Mouse (Mus musculus): ENCODE measurements around the gene Mroh7. TPM values are rescaled to one million over a fixed set of nuclear protein-coding genes. Genes with fewer than 3 reads are reported as not detected.
A peak's percentile ranks its signal among the peaks of the same experiment; 100 is the strongest.

Gene Mroh7
- total RNA-seq, 2 experiments from 2014 or later, result 1.5 to 1.7 TPM

DNA sequence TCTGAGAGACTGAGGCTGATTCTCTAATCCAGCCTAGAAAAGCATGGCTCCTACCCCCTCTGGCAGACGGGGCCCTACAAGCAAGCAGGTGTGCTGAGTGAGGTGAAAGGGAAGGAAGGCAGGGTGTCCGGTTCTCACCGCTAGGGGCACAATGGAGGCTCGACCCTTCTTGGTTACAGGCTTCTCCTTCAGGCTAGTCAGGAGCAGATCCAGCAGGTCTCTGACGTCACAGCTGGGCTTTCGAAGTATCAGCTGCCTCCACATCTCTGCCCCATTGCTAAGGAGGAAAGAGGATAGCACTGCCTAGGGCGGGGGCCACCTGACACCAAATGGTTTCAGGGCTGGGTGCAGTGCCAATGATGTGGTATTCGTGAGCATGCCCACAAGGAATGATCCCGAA lies 30.7 kb downstream of the Mroh7 start:
- DNase-seq (ENCODE audit: low spot score in 2 of 2), result no peak

- DNase-seq (ENCODE audit: low spot score in 2 of 2), result no peak
Measured at GRCm38 (mm10) chr4:106693841-106694430, 36.8 kb downstream of the Mroh7 start.

DNA sequence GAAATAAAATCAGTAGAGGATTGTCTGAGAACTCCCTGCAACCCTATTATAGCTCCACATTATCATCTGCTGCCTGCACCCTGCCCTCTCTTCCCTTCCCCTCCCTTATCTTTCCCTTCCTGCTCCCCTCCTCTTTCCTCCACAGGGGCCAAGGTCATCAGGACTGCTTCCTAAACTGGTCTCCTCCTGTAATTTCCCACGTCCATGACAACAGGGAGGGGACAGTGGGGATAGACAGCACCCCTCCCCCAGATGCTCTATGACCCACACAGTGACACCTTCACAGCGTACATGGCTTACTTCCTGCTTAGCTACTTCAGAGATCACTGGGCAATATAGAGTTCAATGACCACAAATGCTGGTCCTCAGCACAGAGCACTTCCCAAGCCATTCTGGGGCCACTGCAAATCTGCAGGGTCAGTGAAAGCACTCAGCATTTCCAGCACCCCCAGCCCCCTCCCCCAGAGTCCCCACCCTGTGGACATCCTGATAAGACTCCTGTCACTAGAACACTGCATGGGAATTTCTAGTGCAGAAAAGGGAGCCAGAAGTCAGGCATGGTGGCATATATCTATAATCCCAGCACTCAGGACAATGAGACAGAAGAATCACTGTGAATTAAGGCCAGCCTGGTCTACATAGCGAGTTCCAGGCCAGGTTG lies 42.0 kb downstream of the Mroh7 start:
- DNase-seq (ENCODE audit: low spot score in 2 of 2), result no peak

- DNase-seq (ENCODE audit: low spot score in 2 of 2), result no peak
Measured at GRCm38 (mm10) chr4:106680955-106681354, 49.8 kb downstream of the Mroh7 start.

- no peak for DNase-seq (ENCODE audit: low spot score in 2 of 2)
Measured at GRCm38 (mm10) chr4:106679152-106679551, 51.6 kb downstream of the Mroh7 start.

DNA sequence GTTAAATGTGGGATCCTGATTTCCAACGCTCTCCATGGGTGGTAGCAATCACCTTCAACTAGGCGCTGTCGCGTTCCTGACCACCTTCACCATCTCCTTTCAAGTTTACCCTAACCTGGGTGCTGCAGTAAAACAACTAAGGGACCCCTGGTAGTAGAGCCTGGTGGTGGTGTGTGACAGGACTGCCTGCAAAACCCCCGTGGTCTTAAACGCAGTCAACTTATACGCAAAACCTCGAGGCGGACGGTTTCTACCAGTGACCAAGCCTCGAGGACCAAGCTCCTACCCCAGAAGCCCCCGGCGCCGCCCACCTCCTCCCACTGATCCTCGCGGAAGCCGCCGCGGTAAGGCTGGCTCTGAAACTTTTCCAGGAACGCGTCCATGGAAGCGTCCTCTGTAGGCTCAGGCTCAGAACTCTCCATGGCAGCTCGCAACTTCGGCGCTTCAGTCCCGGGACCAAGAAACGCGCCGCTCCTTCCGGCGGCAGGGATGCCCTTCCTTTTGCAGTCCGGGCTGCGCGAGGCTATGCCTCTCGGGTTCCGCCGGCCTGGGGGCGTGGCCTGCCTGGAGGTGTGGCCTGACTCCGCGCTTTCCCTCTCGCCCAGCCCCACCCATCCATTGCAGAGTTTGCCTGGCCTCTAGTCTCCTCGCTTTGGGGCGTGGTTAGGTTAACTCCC lies 52.1 kb downstream of the Mroh7 start, which contains the start of gene Ttc4:
TSS of gene Ttc4 (minus strand) at position 503 of the 677 bp plus-strand sequence.
- DNase-seq (ENCODE audit: low spot score in 2 of 2), result peak; percentile 87 to 90

DNA sequence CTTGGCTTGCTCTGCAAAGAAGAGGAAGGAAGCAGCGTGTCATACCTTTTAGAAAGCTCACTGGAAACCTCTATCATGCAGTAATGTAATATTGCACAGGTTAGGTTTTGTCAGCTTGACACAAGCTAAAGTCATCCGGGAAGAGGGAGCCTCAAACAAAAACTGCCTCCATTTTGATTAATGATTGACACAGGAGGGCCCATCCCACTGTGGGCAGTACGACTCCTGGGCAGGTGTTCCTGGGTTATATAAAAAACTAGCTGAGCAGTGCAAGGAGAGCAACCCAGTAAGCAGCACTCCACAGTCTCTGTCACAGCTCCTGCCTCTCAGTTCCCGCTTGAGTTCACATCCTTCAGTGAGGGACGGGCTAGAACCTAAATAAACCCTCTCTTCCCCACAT lies 54.0 kb downstream of the Mroh7 start:
- no peak for DNase-seq (ENCODE audit: low spot score in 2 of 2)

DNA sequence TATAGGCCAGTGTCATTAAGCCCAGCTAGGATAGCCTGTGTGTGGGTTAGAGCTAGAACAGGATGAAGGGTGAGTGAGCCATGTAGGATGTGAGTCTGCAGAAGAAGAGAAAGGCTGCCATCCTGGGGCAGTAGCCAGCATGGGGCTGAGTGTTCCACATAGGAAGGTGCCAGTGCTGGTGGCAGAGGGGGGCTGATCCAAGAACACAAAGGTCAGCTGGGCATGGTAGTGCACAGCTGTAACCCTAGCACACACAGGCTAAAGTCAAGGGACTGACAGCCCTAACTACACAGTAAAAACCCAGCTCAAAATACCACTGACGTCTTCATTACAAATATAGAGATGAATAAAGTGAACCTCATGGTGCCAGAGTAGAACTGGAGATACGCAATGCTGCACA lies 64.2 kb downstream of the Mroh7 start:
- DNase-seq (ENCODE audit: low spot score in 2 of 2), result no peak

- DNase-seq (ENCODE audit: low spot score in 2 of 2), result no peak
Measured at GRCm38 (mm10) chr4:106665673-106666072, 65.1 kb downstream of the Mroh7 start.

GRCm38 (mm10) chr4:106665269-106665668 lies 65.5 kb downstream of the Mroh7 start:
- no peak for DNase-seq (ENCODE audit: low spot score in 2 of 2)

DNA sequence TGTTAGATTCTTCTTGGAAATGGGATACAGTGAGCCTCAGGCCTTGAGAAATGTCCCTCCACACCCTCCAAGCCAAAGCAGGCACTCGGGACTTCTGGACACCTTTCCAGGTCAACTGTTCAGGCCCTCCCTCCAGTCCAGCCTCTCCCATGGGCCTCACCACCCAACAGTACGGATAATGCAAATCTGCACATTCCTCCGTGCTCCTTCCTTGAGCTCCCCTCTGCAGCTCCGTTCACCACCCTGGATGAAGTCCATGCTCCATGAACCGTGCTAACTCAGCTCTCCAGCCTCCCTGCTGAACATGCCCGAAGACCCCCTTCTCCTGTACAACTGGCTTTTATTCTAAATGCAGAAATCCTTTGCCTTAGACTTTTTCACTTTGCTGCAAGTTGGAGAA lies 66.0 kb downstream of the Mroh7 start:
- DNase-seq (ENCODE audit: low spot score in 2 of 2), result no peak

DNA sequence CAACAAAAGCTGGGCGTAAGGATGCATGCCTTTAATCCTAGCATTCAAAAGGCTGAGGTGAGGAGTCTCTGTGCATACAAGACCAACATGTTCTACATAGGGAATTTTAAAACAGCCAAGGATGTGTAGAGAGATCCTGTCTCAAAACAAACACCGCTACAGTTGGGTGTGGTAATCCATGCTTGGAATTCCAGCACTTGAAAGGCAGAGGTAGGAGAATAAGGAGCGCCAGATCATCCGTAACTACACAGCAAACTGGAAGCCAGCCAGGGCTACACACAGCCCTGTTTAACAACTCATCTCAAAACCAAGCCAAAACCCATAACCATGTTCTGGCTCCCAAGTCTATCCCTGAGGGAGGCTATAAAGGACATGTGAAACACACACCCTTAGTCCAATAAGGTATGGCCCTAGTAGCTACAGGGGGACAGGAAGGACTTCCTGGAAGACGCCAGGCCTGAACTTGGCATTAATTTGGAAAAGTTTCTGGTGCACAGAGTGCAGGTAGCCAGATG lies 66.7 kb downstream of the Mroh7 start:
- no peak for DNase-seq (ENCODE audit: low spot score in 2 of 2)

GRCm38 (mm10) chr4:106655681-106656080 lies 75.0 kb downstream of the Mroh7 start:
- DNase-seq (ENCODE audit: low spot score in 2 of 2), result no peak

GRCm38 (mm10) chr4:106653051-106653450 lies 77.7 kb downstream of the Mroh7 start:
- no peak for DNase-seq (ENCODE audit: low spot score in 2 of 2)

GRCm38 (mm10) chr4:106652546-106652945 lies 78.2 kb downstream of the Mroh7 start:
- no peak for DNase-seq (ENCODE audit: low spot score in 2 of 2)

DNA sequence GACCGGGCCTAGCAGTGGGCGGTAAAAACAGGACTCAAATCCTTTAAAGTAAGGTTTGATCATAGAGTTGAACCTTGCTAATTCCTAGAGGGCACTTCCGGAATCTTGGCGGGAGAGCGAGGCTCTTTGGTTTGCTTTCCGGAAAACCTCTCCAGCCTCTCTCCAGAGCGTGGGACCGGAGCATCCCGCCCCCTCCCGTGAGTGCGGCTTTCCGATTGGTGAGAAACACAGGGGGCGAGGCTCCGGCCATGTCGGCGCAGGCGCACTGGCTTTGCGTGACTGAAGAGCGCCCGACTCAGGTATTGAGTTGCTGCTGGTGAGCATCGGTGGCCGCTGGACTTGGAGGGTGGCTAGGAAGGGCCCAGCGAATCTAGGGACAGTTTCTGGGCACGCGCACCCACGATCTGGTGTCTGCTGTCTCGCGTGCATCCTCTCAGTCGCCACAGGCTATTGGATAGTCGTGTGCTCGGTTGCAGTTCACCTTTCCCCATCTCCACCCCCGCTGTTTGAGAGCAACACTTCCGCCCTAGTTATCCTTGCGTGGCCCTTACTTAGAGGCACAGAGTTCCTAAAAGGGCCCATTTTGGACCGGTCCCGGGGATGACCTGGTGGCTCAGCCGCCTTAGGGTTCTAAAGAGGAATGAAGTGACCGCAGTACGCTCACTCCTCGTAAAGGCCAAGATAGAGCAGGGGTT lies 79.7 kb downstream of the Mroh7 start, which contains the start of gene Pars2:
TSS of gene Pars2 (plus strand) at position 237 of the 695 bp plus-strand sequence.
- peak; percentile 92 to 94 for DNase-seq (ENCODE audit: low spot score in 2 of 2)

GRCm38 (mm10) chr4:106647137-106647536 lies 83.6 kb downstream of the Mroh7 start:
- DNase-seq (ENCODE audit: low spot score in 2 of 2), result no peak

DNA sequence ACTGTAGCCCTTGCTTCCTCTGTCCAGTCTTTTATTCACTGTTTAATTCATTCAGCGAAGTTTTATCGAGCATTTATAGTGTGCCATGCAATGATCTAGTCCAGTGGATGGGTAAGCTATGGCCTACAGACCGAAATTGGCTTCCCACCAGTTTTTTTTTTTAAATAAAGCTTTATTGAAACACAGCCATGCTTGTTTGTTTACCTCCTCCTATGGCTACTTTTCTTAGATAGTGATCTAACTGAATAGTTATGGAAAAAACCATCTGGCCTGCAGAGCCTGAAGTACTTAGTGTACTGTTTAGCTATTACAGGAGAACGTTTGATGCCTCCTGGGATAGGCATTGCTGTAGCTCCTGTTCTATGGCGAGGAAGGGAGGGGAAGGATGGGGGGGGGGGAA lies 84.9 kb downstream of the Mroh7 start:
- no peak for DNase-seq (ENCODE audit: low spot score in 2 of 2)

GRCm38 (mm10) chr4:106644218-106644610 lies 86.5 kb downstream of the Mroh7 start:
- DNase-seq (ENCODE audit: low spot score in 2 of 2), result no peak

DNA sequence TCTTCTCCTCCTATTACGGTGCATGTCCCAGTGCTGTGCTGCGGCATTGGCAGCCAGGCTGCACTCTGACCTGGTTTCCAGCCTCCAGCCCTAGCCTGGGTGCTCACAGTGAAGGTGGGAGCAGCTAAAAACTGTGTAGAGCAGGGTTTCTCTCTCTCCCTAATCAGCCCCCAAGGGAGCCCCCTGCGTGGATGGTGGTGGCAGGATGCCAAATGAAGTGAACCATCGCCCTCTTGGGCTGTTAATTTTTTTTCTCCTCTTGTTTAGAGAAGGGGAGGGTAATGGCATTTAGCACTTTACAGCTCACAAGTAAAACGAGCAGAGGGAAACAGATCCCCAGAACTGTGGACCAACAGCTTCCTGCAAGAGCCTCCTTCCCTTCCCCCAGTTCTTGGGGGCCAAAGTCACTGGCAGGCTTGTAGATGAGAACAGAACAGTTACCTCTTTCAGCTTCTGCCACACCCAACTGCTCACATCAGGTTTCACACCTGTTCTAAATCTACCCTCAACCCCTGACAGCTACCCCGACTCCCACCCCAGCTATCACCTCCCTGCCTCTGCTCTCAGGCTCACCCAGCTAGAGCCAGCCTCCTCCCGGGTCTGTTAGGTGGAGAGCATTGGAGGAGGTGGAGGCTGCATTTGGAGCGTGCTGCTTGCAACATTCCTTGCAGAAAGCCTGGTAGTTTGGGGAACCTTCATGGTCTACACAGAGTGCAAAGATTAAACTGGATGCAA lies 87.1 kb downstream of the Mroh7 start:
- DNase-seq (ENCODE audit: low spot score in 2 of 2), result no peak

DNA sequence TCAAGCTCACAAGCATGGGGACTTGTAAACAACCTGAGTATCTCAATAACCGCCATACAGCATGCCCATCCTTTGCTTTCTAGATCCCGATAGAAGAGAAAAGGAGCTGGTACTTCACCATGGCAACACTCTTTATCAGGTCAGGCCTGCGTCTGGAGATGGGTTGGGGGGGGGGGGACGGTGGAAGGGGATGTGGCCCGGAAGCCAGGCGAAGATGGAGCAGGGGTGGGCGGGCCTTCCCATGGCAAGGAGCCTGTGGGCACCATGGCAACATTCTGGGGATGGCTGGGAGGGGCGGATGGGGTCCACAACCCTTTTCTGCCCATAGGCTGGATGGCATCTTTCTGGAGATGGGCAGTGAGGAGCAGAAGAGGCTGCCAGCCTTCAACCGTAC lies 96.6 kb downstream of the Mroh7 start:
- DNase-seq (ENCODE audit: low spot score in 2 of 2), result no peak

All from adrenal gland, adult 18-20 months (tissue).